Mouse (Mus musculus) G1E (cell line): ENCODE data around the gene Gtf2ird1.

Experiments used
- CTCF ChIP-seq: IDR thresholded peaks from 2 replicates; pipeline ENCODE4 v1.5.1; 2012; ENCODE audit warnings: low read depth, low read length, inconsistent platforms, mixed read lengths
- GATA1 ChIP-seq: IDR thresholded peaks from 2 replicates; pipeline ENCODE4 v1.6.1; 2012; ENCODE audit warnings: borderline replicate concordance, low read length, inconsistent platforms, mixed read lengths
- GATA2 ChIP-seq: IDR thresholded peaks from 2 replicates; pipeline ENCODE4 v1.6.1; 2012; ENCODE audit warnings: low read depth, low read length, inconsistent platforms, borderline replicate concordance
- POLR2AphosphoS5 ChIP-seq: IDR thresholded peaks from 2 replicates; pipeline ENCODE4 v1.6.1; 2012; ENCODE audit warnings: low read depth, low read length, inconsistent platforms; ENCODE audit not compliant: insufficient replicate concordance
- TAL1 ChIP-seq: conservative IDR thresholded peaks from 2 replicates; pipeline ENCODE4 v1.6.1; 2012; ENCODE audit warnings: low read depth, low read length, inconsistent platforms, mixed read lengths

DNA sequence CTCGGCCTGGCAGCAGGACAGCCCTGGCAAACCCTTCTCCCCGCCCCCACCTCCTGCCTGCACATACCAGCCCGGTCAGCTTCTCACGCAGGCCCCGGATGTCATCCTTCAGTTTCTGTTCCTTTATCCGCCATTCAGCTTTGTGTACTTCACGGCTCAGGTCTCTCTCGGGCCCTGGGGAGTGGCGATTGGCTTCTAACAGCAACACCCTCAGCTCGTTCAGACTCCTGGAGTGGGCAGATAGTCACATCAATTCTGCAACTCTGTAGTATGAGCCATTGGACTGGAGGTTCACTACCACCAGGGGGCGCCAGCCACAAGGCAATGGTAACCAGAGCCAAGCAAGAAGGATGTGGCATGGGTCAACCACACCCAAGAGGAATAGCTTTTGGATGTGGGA is 37.6 kb upstream of the Gtf2ird1 start:
- TF ChIP-seq CTCF (peak; percentile 83), GATA1 (no peak), TAL1 (no peak), POLR2AphosphoS5 (no peak), GATA2 (no peak)
